Mouse (Mus musculus) thymus, postnatal 10 days (tissue): ENCODE results near the gene Rap1gap.

Source experiments
- DNase-seq, 2 experiments: peaks; one replicate each; pipeline ENCODE4 v3.0.0; 2021; ENCODE audit warnings: low spot score in 2 of 2

Gene Rap1gap

DNA sequence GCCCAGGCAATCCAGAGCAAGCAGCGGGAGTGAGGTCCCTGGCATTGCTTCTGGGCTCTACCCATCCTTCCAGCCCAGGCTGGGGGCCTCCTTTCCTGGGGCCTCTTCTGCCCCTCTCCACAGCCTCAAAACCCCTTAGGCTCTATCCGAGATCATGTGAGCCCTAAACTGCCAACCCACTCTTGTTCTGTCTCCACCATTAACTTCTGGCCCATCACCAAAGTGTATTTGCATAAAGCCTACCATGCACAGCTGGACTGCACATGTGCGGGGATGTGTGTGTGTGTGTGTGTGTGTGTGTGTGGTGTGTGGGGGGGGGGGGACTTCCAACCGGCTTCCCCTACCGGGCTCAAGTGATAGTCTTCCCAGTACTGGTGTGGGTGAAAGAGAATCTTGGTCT, 109.5 kb downstream of the Rap1gap start:
- DNase-seq = no peak

DNA sequence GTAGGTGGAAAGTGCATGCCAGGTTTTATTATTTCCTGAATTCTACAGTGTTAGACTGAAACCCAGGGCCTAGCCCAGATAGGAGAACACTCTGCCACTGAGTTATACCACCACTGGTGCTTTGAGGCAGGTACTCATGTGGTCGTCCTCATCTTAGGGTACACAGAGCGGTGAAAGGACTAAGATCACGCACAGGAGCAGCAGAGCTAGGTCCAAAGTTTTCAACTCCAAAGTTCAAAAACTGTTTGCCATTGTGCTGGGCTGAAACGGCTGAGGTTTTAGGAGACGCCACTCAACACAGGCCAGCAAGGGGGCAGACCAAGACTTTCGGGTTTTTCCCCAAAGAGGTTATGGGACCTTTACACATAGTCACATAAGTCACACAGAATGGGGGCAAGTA, 110.0 kb downstream of the Rap1gap start:
- DNase-seq = no peak

DNA sequence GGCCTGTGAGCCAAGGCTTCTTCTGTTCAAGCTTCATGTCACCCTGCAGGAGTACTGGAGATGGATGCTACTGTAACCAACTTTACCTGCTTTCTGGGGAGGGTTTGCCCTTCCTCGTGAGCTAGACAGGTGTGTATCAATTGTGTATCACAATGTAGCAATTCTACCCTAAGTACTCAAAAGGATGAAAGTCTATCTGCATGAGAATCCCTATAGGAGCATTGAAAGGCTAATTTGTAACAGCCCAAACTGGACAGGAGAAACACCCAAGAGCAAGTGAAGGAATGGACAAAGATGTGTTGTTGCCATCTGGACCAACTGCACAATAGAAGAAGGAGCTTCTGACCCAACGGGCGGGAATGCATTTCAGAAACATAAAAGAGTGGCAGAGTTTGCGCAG, 113.3 kb downstream of the Rap1gap start:
- DNase-seq = no peak

DNA sequence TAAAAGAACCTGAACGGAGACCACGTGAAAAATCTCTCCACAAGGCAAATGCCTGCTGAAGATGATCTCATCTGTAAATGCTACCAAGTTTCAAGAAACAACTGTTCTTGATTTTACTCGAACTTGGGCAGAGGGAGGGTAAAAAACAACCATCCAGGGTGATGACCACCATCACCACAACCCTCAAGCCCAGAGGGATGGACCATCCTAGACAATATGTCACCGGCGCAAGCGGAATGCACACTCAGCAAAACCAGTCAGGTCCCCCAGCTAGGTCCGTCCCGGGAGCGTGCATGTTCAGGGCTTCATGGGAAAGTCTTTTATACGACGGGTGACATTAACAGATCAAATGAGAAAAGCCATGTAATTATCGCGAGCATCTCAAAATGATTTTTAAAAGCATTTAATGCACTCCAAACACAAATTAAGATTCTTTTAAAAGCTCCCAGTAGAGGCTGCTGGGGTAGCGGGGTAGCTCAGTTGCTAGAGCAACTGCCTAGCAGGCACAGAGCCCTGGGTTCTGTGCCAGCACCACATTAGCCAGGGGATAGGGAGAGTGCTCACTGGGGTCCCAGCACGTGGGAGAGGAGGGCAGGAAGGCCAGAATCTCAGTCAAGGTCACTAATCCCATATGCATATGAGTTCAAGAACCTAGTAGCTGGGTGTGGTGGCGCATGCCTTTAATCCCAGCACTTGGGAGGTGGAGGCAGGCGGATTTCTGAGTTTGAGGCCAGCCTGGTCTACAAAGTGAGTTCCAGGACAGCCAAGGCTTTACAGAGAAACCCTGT, 114.1 kb downstream of the Rap1gap start:
- no peak for DNase-seq
